Mouse (Mus musculus) liver, embryonic 14.5 days (tissue): ENCODE results near the gene Rab39. TPM values are rescaled to one million over a fixed set of nuclear protein-coding genes. Genes with fewer than 3 reads are reported as not detected.

Experiments used
- ATAC-seq: fragments of 200-750 bp; cut with Nextera tagmentation; 2 replicates; pipeline ENCODE4 v1.8.0; 2017; ENCODE audit warnings: moderate number of reproducible peaks, mild to moderate bottlenecking, moderate library complexity; ENCODE audit not compliant: insufficient read depth
- DNase-seq, 3 experiments: peaks; one replicate each; pipeline ENCODE4 v3.0.0-alpha.2; 2012 to 2013; ENCODE audit warnings: low read depth in 3 of 3, low spot score in 3 of 3
- H3K27ac ChIP-seq: fragments of 300-500 bp; sonication (generic); 2 replicates; pipeline ENCODE4 v1.5.1; 2014; ENCODE audit warnings: moderate library complexity, mild to moderate bottlenecking, control low read depth, inconsistent platforms
- H3K27me3 ChIP-seq: fragments of 300-500 bp; sonication (generic); 2 replicates; pipeline ENCODE4 v1.6.1; 2014; ENCODE audit warnings: mild to moderate bottlenecking, low read length, moderate library complexity; ENCODE audit not compliant: control insufficient read depth, insufficient read depth
- H3K36me3 ChIP-seq: fragments of 300-500 bp; sonication (generic); replicated peaks from 2 replicates; pipeline ENCODE4 v1.6.1; 2014; ENCODE audit warnings: low read depth; ENCODE audit not compliant: control insufficient read depth, insufficient read depth
- H3K4me1 ChIP-seq, 2 experiments: fragments of 200-500 bp in 1 of 2; fragments of 300-500 bp in 1 of 2; sonication (generic) in 1 of 2; replicated peaks; 2 replicates each; pipeline ENCODE4 v1.6.1; 2012 to 2014; ENCODE audit warnings: antibody characterized with exemption in 1 of 2, inconsistent platforms in 1 of 2, low read length in 1 of 2; ENCODE audit not compliant: control insufficient read depth in 2 of 2, insufficient read depth in 2 of 2
- H3K4me2 ChIP-seq: fragments of 300-500 bp; sonication (generic); 2 replicates; pipeline ENCODE4 v1.6.1; 2014; ENCODE audit warnings: low read depth, mild to moderate bottlenecking, control low read depth, moderate library complexity
- H3K4me3 ChIP-seq, 2 experiments: fragments of 200-500 bp in 1 of 2; fragments of 300-500 bp in 1 of 2; sonication (generic) in 1 of 2; 2 replicates each; pipeline ENCODE4 v1.5.1; 2012 to 2014; ENCODE audit warnings: low read depth in 2 of 2, low read length in 2 of 2, mild to moderate bottlenecking in 2 of 2, control low read depth in 1 of 2, inconsistent platforms in 1 of 2, moderate library complexity in 1 of 2; ENCODE audit not compliant: insufficient read depth in 1 of 2
- H3K9ac ChIP-seq: fragments of 300-500 bp; sonication (generic); replicated peaks from 2 replicates; pipeline ENCODE4 v1.6.1; 2014; ENCODE audit warnings: mild to moderate bottlenecking, control low read depth, moderate library complexity
- H3K9me3 ChIP-seq: fragments of 300-500 bp; sonication (generic); 2 replicates; pipeline ENCODE4 v1.6.1; 2016; ENCODE audit warnings: low read length, mixed read lengths; ENCODE audit not compliant: control insufficient read depth
- CTCF ChIP-seq: IDR thresholded peaks from 2 replicates; pipeline ENCODE4 v1.5.1; 2016; ENCODE audit warnings: antibody characterized with exemption, low read depth, control low read depth
- EP300 ChIP-seq: IDR thresholded peaks from 2 replicates; pipeline ENCODE4 v1.6.1; 2016; ENCODE audit warnings: antibody characterized with exemption, low read depth
- WGBS: fragments of 180-500 bp; shearing (Covaris S2); extraction: QIAGEN DNeasy Blood & Tissue Kit; methylation state at CpG from one replicate; pipeline ENCODE4 v1.1.7; 2014; ENCODE audit not compliant: insufficient replicate concordance; 5-methylcytosine and 5-hydroxymethylcytosine counted together
- polyA plus RNA-seq, 2 experiments: library from polyadenylated mRNA; depleted of rRNA in 1 of 2; stranded (reverse) in 1 of 2; unstranded in 1 of 2; fragments of >200 nt; fragmentation: Nextera tagmentation in 1 of 2; extraction: Ambion mirVana in 1 of 2; gene quantifications; 2 replicates each; pipeline versions ENCODE4 v1.2.1 to v1.2.3; 2012 to 2014

Rab39 gene
- polyA plus RNA-seq, 2 experiments, result 0.31 to 0.62 TPM

- WGBS, result 42% methylated on average over 7 of the region's 7 CpGs
- Histone ChIP-seq H3K27ac (no peak overlapping the region), H3K9me3 (no peaks in the 10 kb centered on the region), H3K4me2 (no peak overlapping the region), H3K9ac (no peak overlapping the region), H3K4me1 (no peaks in the 10 kb centered on the region), H3K4me3 (no peak overlapping the region), H3K27me3 (no peaks in the 10 kb centered on the region), H3K36me3 (no peaks in the 10 kb centered on the region)
- no peak for DNase-seq
- TF ChIP-seq EP300 (no peak), CTCF (no peak)
- no peak for ATAC-seq
These were observed 14.0 kb downstream of the Rab39 start for GRCm38 (mm10) chr9:53691745-53692670.

GRCm38 (mm10) chr9:53680851-53681250 lies 25.2 kb downstream of the Rab39 start:
- Histone ChIP-seq H3K9ac (no peak overlapping the region), H3K27ac (no peak overlapping the region), H3K4me1 (no peaks in the 10 kb centered on the region), H3K9me3 (no peaks in the 10 kb centered on the region), H3K27me3 (no peaks in the 10 kb centered on the region), H3K4me3 (no peak overlapping the region), H3K4me2 (no peak overlapping the region), H3K36me3 (no peaks in the 10 kb centered on the region)
- TF ChIP-seq EP300 (no peak), CTCF (no peak)
- DNase-seq, result no peak
- no peak for ATAC-seq
- 64% methylated on average over 1 of the region's 1 CpGs for WGBS

- H3K9ac ChIP-seq, result no peak overlapping the region
- no peaks in the 10 kb centered on the region for H3K4me1 ChIP-seq
- no peaks in the 10 kb centered on the region for H3K27me3 ChIP-seq
- H3K27ac ChIP-seq, result no peak overlapping the region
- DNase-seq, result no peak
- no peak overlapping the region for H3K4me3 ChIP-seq
- H3K4me2 ChIP-seq, result no peak overlapping the region
- 49% methylated on average over 4 of the region's 4 CpGs for WGBS
- no peaks in the 10 kb centered on the region for H3K36me3 ChIP-seq
- no peak for TF ChIP-seq CTCF
- no peak for TF ChIP-seq EP300
- no peaks in the 10 kb centered on the region for H3K9me3 ChIP-seq
- no peak for ATAC-seq
These were observed 29.1 kb downstream of the Rab39 start for GRCm38 (mm10) chr9:53676921-53677320.

- peaks cover 0 to 3% of the 10 kb centered on the region in 2 experiments; a peak in 2 of 4 replicates for H3K4me1 ChIP-seq
- WGBS, result 17% methylated on average over 3 of the region's 3 CpGs
- no peak overlapping the region for H3K4me2 ChIP-seq
- H3K27ac ChIP-seq, result no peak overlapping the region
- no peak overlapping the region for H3K9ac ChIP-seq
- H3K9me3 ChIP-seq, result no peaks in the 10 kb centered on the region
- H3K27me3 ChIP-seq, result no peaks in the 10 kb centered on the region
- peak; percentile 55 to 61 (median 59) for DNase-seq
- TF ChIP-seq CTCF, result peak; percentile 83
- no peak for TF ChIP-seq EP300
- H3K4me3 ChIP-seq, result no peak overlapping the region
- 0 out of 2 replicates have a peak, but pooled peaks have one; percentile 44 for ATAC-seq
- no peaks in the 10 kb centered on the region for H3K36me3 ChIP-seq
These were observed 32.5 kb downstream of the Rab39 start for GRCm38 (mm10) chr9:53673571-53673970.

GRCm38 (mm10) chr9:53669680-53670219 lies 36.3 kb downstream of the Rab39 start, which contains the start of gene Cul5:
Gene Cul5, minus strand, starts transcription at chr9:53670014.
- Histone ChIP-seq H3K36me3 (no peaks in the 10 kb centered on the region), H3K27ac (no peak within 1 kb of the TSS), H3K4me1 (peaks cover 7 to 13% of the 10 kb centered on the region in 2 experiments), H3K4me3 (no peak within 1 kb of the TSS), H3K27me3 (no peaks in the 10 kb centered on the region), H3K9me3 (no peaks in the 10 kb centered on the region), H3K9ac (no peak within 1 kb of the TSS), H3K4me2 (no peak within 1 kb of the TSS)
- DNase-seq, result peak; percentile 46 to 52 (median 51)
- no peak for ATAC-seq
- TF ChIP-seq CTCF (peak; percentile 41), EP300 (no peak)
- WGBS, result 20% methylated on average over 5 of the region's 5 CpGs
